ENCODE assay signal across 16 mouse cellular contexts in the genomic region with DNA sequence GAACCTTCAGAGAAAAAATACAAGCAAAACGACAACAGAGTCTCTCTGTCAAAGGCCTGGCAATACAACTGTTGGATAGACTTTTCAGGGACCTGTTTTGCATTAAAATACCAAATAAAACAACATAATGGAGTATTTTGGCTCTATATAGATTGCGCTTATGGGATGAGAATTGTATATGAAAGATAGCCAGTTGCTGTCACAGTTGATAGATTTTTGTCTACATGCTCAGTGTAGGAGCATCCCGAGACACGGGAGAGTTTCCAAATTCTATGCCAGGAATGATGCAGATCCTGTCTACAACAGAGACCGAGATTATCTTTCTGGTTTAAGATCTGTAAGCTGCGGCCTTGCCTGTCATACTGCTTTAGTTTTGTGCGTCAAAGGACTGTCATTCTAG.
"Had no signal": no experiment of that assay in that cellular context is flagged by ENCODE, and none has a peak within 500 bp of the region (broad histone marks: within the 10 kb centered on the region; RNA-seq: fewer than 3 reads in every experiment).

No protein-coding gene starts in this region.

- H3K4me3 ChIP-seq: neural tube, embryonic 13.5 days; neural tube, embryonic 15.5 days; stomach, embryonic 15.5 days had no signal

- H3K9ac ChIP-seq: neural tube, embryonic 13.5 days; neural tube, embryonic 15.5 days; stomach, embryonic 15.5 days had no signal

- H3K27me3 ChIP-seq: neural tube, embryonic 13.5 days; neural tube, embryonic 15.5 days; stomach, embryonic 15.5 days had no signal

- DNase-seq: retina, postnatal 1 day; right cerebral cortex, adult 18-20 months; right cerebral cortex, postnatal 14 days; right cerebral cortex, postnatal 25 days; right cerebral cortex, postnatal 4 days; spleen, adult 18-20 months; thymus, adult 18-20 months; thymus, adult 2 months; thymus, postnatal 14 days; thymus, postnatal 25 days; thymus, postnatal 36 days; thymus, postnatal 4 days had no signal

- H3K27ac ChIP-seq: neural tube, embryonic 13.5 days; neural tube, embryonic 15.5 days; stomach, embryonic 15.5 days; stomach, postnatal 0 days had no signal

- H3K4me2 ChIP-seq: neural tube, embryonic 13.5 days; neural tube, embryonic 15.5 days; stomach, embryonic 15.5 days had no signal

- H3K36me3 ChIP-seq: neural tube, embryonic 13.5 days; neural tube, embryonic 15.5 days; stomach, embryonic 15.5 days had no signal

- H3K9me3 ChIP-seq: neural tube, embryonic 13.5 days; neural tube, embryonic 15.5 days; stomach, embryonic 15.5 days had no signal
